9 mouse cellular contexts compared by ENCODE assay signal in genomic region chr4:138543177-138543576, GRCm38 (mm10).
A peak's percentile ranks its signal among the peaks of the same experiment; 100 is the strongest.
DNase-seq lines count a peak whose midpoint lies in the region; ATAC-seq and TF ChIP-seq lines count a peak whose summit lies in the region.
"Had no signal": no experiment of that assay in that cellular context is flagged by ENCODE, and none has a peak within 500 bp of the region (broad histone marks: within the 10 kb centered on the region; RNA-seq: fewer than 3 reads in every experiment).

No protein-coding gene starts in this region.

- H3K4me3 ChIP-seq in layer of hippocampus, adult 2 months, result no peak overlapping the region
- H3K4me3 ChIP-seq in gastrocnemius, adult 2 months, result no peak overlapping the region

- ATAC-seq in megakaryocyte-erythroid progenitor cell, adult 5-6 weeks (replicated peaks; ENCODE audit: low FRiP score, low TSS enrichment, poor library complexity, severe bottlenecking), result no peak
- no peak for ATAC-seq in cerebellum, adult (ENCODE audit: insufficient number of reproducible peaks, low FRiP score, low TSS enrichment)
- ATAC-seq in inflammation-experienced regulatory T-cells, adult 6 months, result no peak

- intact Hi-C loops in gastrocnemius, adult 2 months (cut with DNase I), result no loop called here

- DNase-seq in layer of hippocampus, adult 2 months (ENCODE audit: low spot score in 2 of 2), result peak in 1 of 2 experiments; percentile 32
- DNase-seq in layer of hippocampus, postnatal 14 days (ENCODE audit: low spot score in 2 of 2), result no peak
- DNase-seq in gastrocnemius, adult 2 months, result peak; percentile 49
- DNase-seq in kidney, adult 9 months, result peak; percentile 34
- DNase-seq in lung, postnatal 14 days, result peak; percentile 61

- H3K27ac ChIP-seq in layer of hippocampus, adult 2 months, result 0 out of 2 replicates have a peak overlapping the region, but pooled peaks have one; percentile 7
- H3K27ac ChIP-seq in gastrocnemius, adult 2 months, result no peak overlapping the region
- H3K27ac ChIP-seq: liver, embryonic 14.5 days had no signal

- no peak for TF ChIP-seq CTCF in layer of hippocampus, adult 2 months (conservative IDR thresholded peaks at IDR 0.05)
- no peak for TF ChIP-seq CTCF in gastrocnemius, adult 2 months (IDR thresholded peaks at IDR 0.05)

Comparison
In these comparisons a context has a peak if more than half of its experiments do, and no peak if none do; other contexts are left out.
1. DNase-seq: peak in gastrocnemius, adult 2 months (single experiment), kidney, adult 9 months (single experiment) and lung, postnatal 14 days (single experiment); none in layer of hippocampus, postnatal 14 days (0 of 2).